Mouse (Mus musculus) liver, adult (tissue): Measurements from ENCODE around the gene Trmt61a.

Experiments
- GATA4 ChIP-seq: IDR thresholded peaks from 2 replicates; pipeline ENCODE4 v1.6.1; 2014; ENCODE audit warnings: mild to moderate bottlenecking, low read length; ENCODE audit not compliant: insufficient replicate concordance

The Trmt61a gene

DNA sequence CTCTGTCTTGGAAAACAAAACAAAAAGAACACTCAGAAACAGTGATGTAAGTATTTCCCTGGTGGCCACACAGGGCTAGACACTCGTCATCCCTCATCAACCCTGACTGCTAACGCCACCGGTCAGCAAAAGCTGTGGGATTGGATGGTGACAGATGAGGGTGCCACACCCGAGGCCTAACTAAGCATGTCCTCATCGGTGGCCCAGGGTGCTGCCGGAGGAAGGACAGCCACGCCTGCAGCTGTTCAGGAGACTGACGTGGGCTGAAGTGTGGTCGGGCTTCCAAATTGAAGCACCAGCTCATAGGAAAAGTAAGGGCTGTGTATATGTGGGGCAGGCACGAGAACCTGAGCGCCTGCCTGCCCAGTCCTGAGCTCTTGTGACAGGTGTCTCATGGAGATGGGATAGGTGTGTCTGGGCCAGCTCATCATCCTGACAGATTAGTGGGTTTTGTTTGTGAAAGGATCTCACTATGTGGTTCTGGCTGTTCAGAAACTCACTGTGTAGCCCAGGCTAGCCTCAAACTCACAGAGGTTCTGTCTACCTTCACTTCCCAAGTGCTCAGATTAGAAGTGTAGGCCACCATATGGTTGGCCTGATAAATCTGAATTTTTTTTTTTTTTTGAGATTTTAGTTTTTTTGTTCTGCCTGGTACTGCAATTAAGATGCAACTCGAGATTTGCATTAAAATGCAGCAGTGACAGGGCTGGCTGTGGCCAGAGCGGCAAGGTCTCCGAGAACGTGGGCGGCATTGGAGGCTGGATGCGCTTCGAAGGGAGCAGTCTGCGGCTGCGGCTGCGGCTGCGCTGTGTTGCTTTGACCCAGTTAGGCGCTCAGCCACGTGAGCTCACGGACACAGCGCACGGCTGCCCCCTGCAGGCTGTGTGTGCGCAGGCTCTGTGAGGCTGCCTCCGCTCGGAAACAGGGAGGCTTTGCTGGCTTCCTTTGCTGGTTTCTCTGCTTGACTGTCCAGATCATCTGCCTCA, 54.2 kb downstream of the Trmt61a start:
- TF ChIP-seq GATA4: no peak

GRCm38 (mm10) chr12:111732921-111733320, 55.0 kb downstream of the Trmt61a start:
- no peak for TF ChIP-seq GATA4
